Mouse (Mus musculus) hindbrain, embryonic 16.5 days (tissue): ENCODE results near the gene Tbcc. TPM values are rescaled to one million over a fixed set of nuclear protein-coding genes. Genes with fewer than 3 reads are reported as not detected.

Source experiments
- ATAC-seq: fragments of 200-750 bp; cut with Nextera tagmentation; 2 replicates; pipeline ENCODE4 v1.8.0; 2017; ENCODE audit warnings: moderate TSS enrichment, moderate library complexity
- H3K27ac ChIP-seq: fragments of 300-500 bp; sonication (generic); 2 replicates; pipeline ENCODE4 v1.5.1; 2014; ENCODE audit warnings: low read depth, mild to moderate bottlenecking, control low read depth, low read length, moderate library complexity
- H3K27me3 ChIP-seq: fragments of 300-500 bp; sonication (generic); replicated peaks from 2 replicates; pipeline ENCODE4 v1.6.1; 2014; ENCODE audit warnings: low read length; ENCODE audit not compliant: control insufficient read depth, insufficient read depth
- H3K36me3 ChIP-seq: fragments of 300-500 bp; sonication (generic); 2 replicates; pipeline ENCODE4 v1.6.1; 2014; ENCODE audit warnings: mild to moderate bottlenecking, low read length, moderate library complexity, mixed read lengths; ENCODE audit not compliant: control insufficient read depth, insufficient read depth
- H3K4me1 ChIP-seq: fragments of 300-500 bp; sonication (generic); 2 replicates; pipeline ENCODE4 v1.6.1; 2014; ENCODE audit warnings: low read depth, low read length; ENCODE audit not compliant: control insufficient read depth, insufficient read depth
- H3K4me2 ChIP-seq: fragments of 300-500 bp; sonication (generic); 2 replicates; pipeline ENCODE4 v1.6.1; 2014; ENCODE audit warnings: mild to moderate bottlenecking, low read length, control low read depth, moderate library complexity
- H3K4me3 ChIP-seq: fragments of 300-500 bp; sonication (generic); 2 replicates; pipeline ENCODE4 v1.5.1; 2014; ENCODE audit warnings: mild to moderate bottlenecking, low read length, control low read depth, moderate library complexity
- H3K9ac ChIP-seq: fragments of 300-500 bp; sonication (generic); 2 replicates; pipeline ENCODE4 v1.6.1; 2014; ENCODE audit warnings: low read depth, mild to moderate bottlenecking, control low read depth, low read length, moderate library complexity
- H3K9me3 ChIP-seq: fragments of 300-500 bp; sonication (generic); 2 replicates; pipeline ENCODE4 v1.6.1; 2014; ENCODE audit warnings: mild to moderate bottlenecking, low read length, moderate library complexity; ENCODE audit not compliant: control insufficient read depth
- WGBS: fragments of 180-500 bp; shearing (Covaris S2); extraction: QIAGEN DNeasy Blood & Tissue Kit; methylation state at CpG from one replicate; pipeline ENCODE4 v1.1.7; 2014; 5-methylcytosine and 5-hydroxymethylcytosine counted together
- polyA plus RNA-seq: library from polyadenylated mRNA; unstranded; fragments of >200 nt; fragmentation: Nextera tagmentation; extraction: Ambion mirVana; gene quantifications from 2 replicates; pipeline ENCODE4 v1.2.1, GENCODE M21; 2015

The Tbcc gene
- polyA plus RNA-seq, 1 experiment from 2014 or later = 53.6 TPM

DNA sequence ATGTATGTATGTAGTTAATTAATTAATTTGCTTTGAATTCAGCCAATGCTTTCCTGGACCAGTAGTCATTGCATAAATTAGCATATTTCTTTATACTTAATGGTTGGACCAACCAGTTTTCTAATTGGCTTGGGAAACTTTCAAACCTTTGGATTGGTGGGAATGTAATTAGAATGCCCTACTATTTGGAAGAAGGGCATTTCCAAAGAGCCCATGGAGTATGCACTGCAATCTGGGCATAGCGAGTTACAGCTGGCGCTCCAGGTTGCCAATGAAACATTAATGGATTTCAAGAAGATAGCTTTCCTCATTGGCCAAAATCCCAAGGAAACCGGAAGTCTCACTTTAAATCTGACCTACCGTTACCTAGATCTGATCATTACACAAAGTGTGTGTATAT lies 30.4 kb upstream of the Tbcc start:
- WGBS = 47% methylated on average over 4 of the region's 4 CpGs
- Histone ChIP-seq H3K27me3 (no peaks in the 10 kb centered on the region), H3K4me1 (peaks cover 12% of the 10 kb centered on the region), H3K4me3 (no peak overlapping the region), H3K4me2 (no peak overlapping the region), H3K27ac (no peak overlapping the region), H3K9me3 (no peaks in the 10 kb centered on the region), H3K36me3 (no peaks in the 10 kb centered on the region), H3K9ac (no peak overlapping the region)
- ATAC-seq = no peak

DNA sequence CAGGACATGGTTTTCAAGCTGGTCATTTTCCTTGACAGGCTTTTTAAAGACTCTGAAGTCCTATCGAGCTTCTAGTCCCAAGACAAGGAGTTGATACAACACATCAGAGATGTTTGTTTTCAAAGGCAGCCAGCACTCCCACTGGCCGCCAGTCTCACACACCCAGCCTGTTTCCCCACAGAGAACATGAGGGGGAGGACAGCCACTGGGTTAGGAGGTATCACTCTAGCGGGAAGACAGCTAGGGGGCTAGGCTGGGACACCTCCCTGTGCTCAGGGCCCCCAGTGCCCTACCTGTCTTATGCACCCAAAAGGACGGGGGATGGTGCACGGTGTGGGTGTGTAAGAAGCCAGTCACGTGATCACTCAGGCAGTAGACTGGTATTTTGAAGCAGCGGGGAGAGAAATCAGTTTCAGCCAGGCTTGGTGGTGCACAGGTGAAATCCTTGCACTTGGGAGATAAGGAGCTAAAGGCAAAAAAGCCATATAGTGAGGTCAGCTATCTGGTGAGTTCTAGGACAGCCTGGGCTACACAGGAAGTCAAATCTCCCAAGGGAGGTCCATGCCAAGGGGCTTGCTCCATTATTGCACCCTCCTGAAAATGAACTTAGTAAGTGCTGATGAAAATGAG lies 25.8 kb upstream of the Tbcc start:
- Histone ChIP-seq H3K27me3 (no peaks in the 10 kb centered on the region), H3K4me3 (no peak overlapping the region), H3K4me1 (peaks cover 3% of the 10 kb centered on the region), H3K36me3 (no peaks in the 10 kb centered on the region), H3K9ac (no peak overlapping the region), H3K4me2 (no peak overlapping the region), H3K9me3 (no peaks in the 10 kb centered on the region), H3K27ac (no peak overlapping the region)
- WGBS = 79% methylated on average over 7 of the region's 7 CpGs
- no peak for ATAC-seq

- Histone ChIP-seq H3K4me2 (no peak overlapping the region), H3K4me3 (no peak overlapping the region), H3K9me3 (no peaks in the 10 kb centered on the region), H3K9ac (no peak overlapping the region), H3K36me3 (no peaks in the 10 kb centered on the region), H3K4me1 (no peaks in the 10 kb centered on the region), H3K27ac (no peak overlapping the region), H3K27me3 (no peaks in the 10 kb centered on the region)
- no peak for ATAC-seq
- 88% methylated on average over 12 of the region's 12 CpGs for WGBS
These were observed 23.6 kb upstream of the Tbcc start for GRCm38 (mm10) chr17:46866836-46867235.

DNA sequence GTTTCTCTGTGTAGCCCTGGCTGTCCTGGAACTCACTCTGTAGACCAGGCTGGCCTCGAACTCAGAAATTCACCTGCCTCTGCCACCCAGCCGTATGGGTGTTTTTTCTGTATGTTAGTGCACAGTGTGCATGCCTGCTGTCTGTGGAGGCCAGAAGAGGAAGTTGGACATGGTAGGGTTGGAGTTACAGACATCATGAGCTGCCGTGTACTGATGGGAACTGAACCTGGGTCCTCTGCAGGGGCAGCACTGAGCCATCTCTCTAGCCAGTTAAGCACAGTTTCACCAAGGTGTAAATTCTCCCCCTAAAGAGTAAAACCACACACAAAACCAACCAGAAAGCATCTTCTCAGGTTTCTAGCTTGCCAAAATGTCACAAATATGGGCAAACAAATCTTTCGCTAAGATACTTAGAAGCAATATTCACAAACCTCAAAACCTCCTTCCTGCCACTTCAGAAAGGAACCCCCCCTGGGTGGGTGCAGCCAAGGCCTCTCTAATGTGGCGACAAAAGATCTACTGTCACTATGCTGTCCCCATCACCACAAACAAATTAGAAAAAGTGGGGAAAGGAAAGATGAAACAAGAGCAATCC lies 20.2 kb upstream of the Tbcc start:
- no peaks in the 10 kb centered on the region for H3K36me3 ChIP-seq
- H3K4me2 ChIP-seq = no peak overlapping the region
- H3K9ac ChIP-seq = no peak overlapping the region
- H3K27ac ChIP-seq = no peak overlapping the region
- ATAC-seq = no peak
- no peak overlapping the region for H3K4me3 ChIP-seq
- whole genome bisulfite sequencing = 94% methylated on average over 5 of the region's 5 CpGs
- H3K4me1 ChIP-seq = no peaks in the 10 kb centered on the region
- no peaks in the 10 kb centered on the region for H3K9me3 ChIP-seq
- no peaks in the 10 kb centered on the region for H3K27me3 ChIP-seq

- H3K4me1 ChIP-seq = no peaks in the 10 kb centered on the region
- H3K27me3 ChIP-seq = no peaks in the 10 kb centered on the region
- 61% methylated on average over 1 of the region's 1 CpGs for WGBS
- H3K9me3 ChIP-seq = no peaks in the 10 kb centered on the region
- H3K4me2 ChIP-seq = no peak overlapping the region
- H3K4me3 ChIP-seq = no peak overlapping the region
- H3K9ac ChIP-seq = no peak overlapping the region
- H3K27ac ChIP-seq = no peak overlapping the region
- no peak for ATAC-seq
- H3K36me3 ChIP-seq = no peaks in the 10 kb centered on the region
These were observed 19.6 kb upstream of the Tbcc start for GRCm38 (mm10) chr17:46870913-46871312.

GRCm38 (mm10) chr17:46872806-46873205 lies 17.7 kb upstream of the Tbcc start:
- Histone ChIP-seq H3K4me2 (no peak overlapping the region), H3K9ac (no peak overlapping the region), H3K9me3 (no peaks in the 10 kb centered on the region), H3K4me1 (no peaks in the 10 kb centered on the region), H3K4me3 (no peak overlapping the region), H3K36me3 (no peaks in the 10 kb centered on the region), H3K27ac (no peak overlapping the region), H3K27me3 (no peaks in the 10 kb centered on the region)
- no peak for ATAC-seq
- WGBS = 84% methylated on average over 7 of the region's 7 CpGs

DNA sequence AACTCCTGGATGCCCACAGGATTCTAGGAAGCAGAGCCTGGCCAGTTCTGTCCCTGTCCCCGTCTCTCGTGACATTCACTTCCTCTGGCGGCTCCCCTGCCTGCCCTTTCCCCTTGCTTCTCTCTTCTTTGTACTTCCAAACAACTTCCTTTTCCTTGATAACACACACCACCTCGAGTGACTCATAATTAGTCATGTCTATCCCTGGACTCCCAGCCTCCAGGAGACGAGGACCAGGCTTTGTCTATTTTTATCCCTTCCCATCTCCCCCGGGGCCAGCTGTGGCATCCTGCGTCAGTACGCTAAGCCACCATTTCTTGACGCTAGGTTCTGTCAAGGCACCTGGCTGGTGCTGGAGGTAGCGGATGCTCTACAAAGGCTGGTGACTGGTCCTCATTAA lies 16.4 kb upstream of the Tbcc start:
- Histone ChIP-seq H3K9me3 (no peaks in the 10 kb centered on the region), H3K4me2 (no peak overlapping the region), H3K27me3 (no peaks in the 10 kb centered on the region), H3K27ac (no peak overlapping the region), H3K36me3 (no peaks in the 10 kb centered on the region), H3K4me3 (no peak overlapping the region), H3K9ac (no peak overlapping the region), H3K4me1 (no peaks in the 10 kb centered on the region)
- no peak for ATAC-seq
- 44% methylated on average over 10 of the region's 10 CpGs for WGBS

DNA sequence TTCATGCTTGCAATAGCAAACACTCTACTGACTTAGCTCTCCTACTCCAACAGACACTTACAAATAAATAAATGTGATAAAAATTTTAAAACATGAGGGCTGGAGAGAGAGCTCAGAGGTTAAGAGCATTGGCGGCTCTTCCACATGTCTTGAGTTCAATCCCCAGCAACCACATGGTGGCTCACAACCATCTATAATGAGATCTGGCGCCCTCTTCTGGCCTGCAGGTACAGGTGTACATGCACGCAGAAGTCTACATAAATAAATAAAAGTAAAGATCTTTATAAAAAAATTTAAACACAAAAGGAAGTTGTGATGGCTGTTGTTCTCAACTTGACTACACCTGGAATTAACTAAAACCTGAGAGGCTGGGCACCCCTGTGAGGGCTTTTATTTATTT lies 14.9 kb upstream of the Tbcc start:
- no peak overlapping the region for H3K27ac ChIP-seq
- no peak overlapping the region for H3K4me3 ChIP-seq
- 66% methylated on average over 3 of the region's 3 CpGs for WGBS
- no peaks in the 10 kb centered on the region for H3K27me3 ChIP-seq
- peaks cover 4% of the 10 kb centered on the region; the same call in 1 of the 2 replicates for H3K4me1 ChIP-seq
- no peak overlapping the region for H3K4me2 ChIP-seq
- H3K9ac ChIP-seq = no peak overlapping the region
- no peaks in the 10 kb centered on the region for H3K9me3 ChIP-seq
- no peaks in the 10 kb centered on the region for H3K36me3 ChIP-seq
- ATAC-seq = no peak

- WGBS = 74% methylated on average over 8 of the region's 8 CpGs
- H3K4me1 ChIP-seq = peaks cover 4% of the 10 kb centered on the region; the same call in 1 of the 2 replicates
- no peaks in the 10 kb centered on the region for H3K27me3 ChIP-seq
- ATAC-seq = no peak
- H3K4me2 ChIP-seq = no peak overlapping the region
- H3K9ac ChIP-seq = no peak overlapping the region
- H3K4me3 ChIP-seq = no peak overlapping the region
- no peaks in the 10 kb centered on the region for H3K9me3 ChIP-seq
- H3K36me3 ChIP-seq = no peaks in the 10 kb centered on the region
- H3K27ac ChIP-seq = no peak overlapping the region
These were observed 14.0 kb upstream of the Tbcc start for GRCm38 (mm10) chr17:46876371-46876950.
